Mouse (Mus musculus): ENCODE results near the gene Usp46.

- no peak for TF ChIP-seq POLR2A (IDR thresholded peaks at IDR 0.05; ENCODE audit: borderline replicate concordance, low read depth, low read length)
- no peak for TF ChIP-seq CTCF (IDR thresholded peaks at IDR 0.05; ENCODE audit: low read depth, low read length)
Measured at GRCm38 (mm10) chr5:74042796-74043340, 25.4 kb downstream of the Usp46 start.
